ENCODE assay signal across 7 mouse cellular contexts in genomic region chr4:126104261-126105075, GRCm38 (mm10). TPM values are rescaled to one million over a fixed set of nuclear protein-coding genes. Genes with fewer than 3 reads are reported as not detected.
A peak's percentile ranks its signal among the peaks of the same experiment; 100 is the strongest.
DNase-seq lines count a peak whose midpoint lies in the region; ATAC-seq lines count a peak whose summit lies in the region.

No protein-coding gene starts in this region.

- H3K4me1 ChIP-seq in kidney, embryonic 16.5 days (ENCODE audit: insufficient read depth, low read length): peaks cover 53% of the 10 kb centered on the region
- H3K4me1 ChIP-seq in lung, embryonic 15.5 days: peaks cover 45% of the 10 kb centered on the region

- peak overlapping the region; percentile 73 for H3K9ac ChIP-seq in kidney, embryonic 16.5 days (replicated peaks; ENCODE audit: low read length)
- H3K9ac ChIP-seq in lung, embryonic 15.5 days: peak overlapping the region; percentile 75

- no peaks in the 10 kb centered on the region for H3K27me3 ChIP-seq in kidney, embryonic 16.5 days (ENCODE audit: insufficient read depth, low read length)
- no peaks in the 10 kb centered on the region for H3K27me3 ChIP-seq in lung, embryonic 15.5 days

- peak; percentile 21 for ATAC-seq in kidney, embryonic 16.5 days (ENCODE audit: low FRiP score, low TSS enrichment)
- ATAC-seq in lung, embryonic 15.5 days (ENCODE audit: borderline replicate concordance, extremely low read depth, low FRiP score, low TSS enrichment): peak; percentile 7; the same call in 1 of the 2 replicates

- H3K27ac ChIP-seq in kidney, embryonic 16.5 days (ENCODE audit: low read length): peak overlapping the region; percentile 63
- H3K27ac ChIP-seq in lung, embryonic 15.5 days: peak overlapping the region; percentile 77

- WGBS in kidney, embryonic 16.5 days: 1% methylated on average over 34 of the region's 34 CpGs
- WGBS in lung, embryonic 15.5 days: 2% methylated on average over 34 of the region's 34 CpGs

- H3K4me3 ChIP-seq in kidney, embryonic 16.5 days (ENCODE audit: low read length): peak overlapping the region; percentile 67
- H3K4me3 ChIP-seq in lung, embryonic 15.5 days: peak overlapping the region; percentile 89

- no peaks in the 10 kb centered on the region for H3K9me3 ChIP-seq in kidney, embryonic 16.5 days (ENCODE audit: low read length)
- no peaks in the 10 kb centered on the region for H3K9me3 ChIP-seq in lung, embryonic 15.5 days

- peak overlapping the region; percentile 98 for H3K4me2 ChIP-seq in kidney, embryonic 16.5 days (replicated peaks; ENCODE audit: low read depth, low read length)
- H3K4me2 ChIP-seq in lung, embryonic 15.5 days: peak overlapping the region; percentile 93

- DNase-seq in urinary bladder, adult 2 months (ENCODE audit: low spot score): peak; percentile 49
- no peak for DNase-seq in urinary bladder, postnatal 4 days (ENCODE audit: low spot score in 2 of 2)
- peak; percentile 70 for DNase-seq in cerebellum, adult 11 months
- DNase-seq in gastrocnemius, postnatal 25 days: peak; percentile 40
- DNase-seq in spleen, adult 18-20 months: peak; percentile 34 to 35

- no peaks in the 10 kb centered on the region for H3K36me3 ChIP-seq in kidney, embryonic 16.5 days (ENCODE audit: insufficient read depth, low read length)
- H3K36me3 ChIP-seq in lung, embryonic 15.5 days: 0 out of 2 replicates have a peak, but pooled peaks cover 3% of the 10 kb centered on the region

RNA-seq across cellular contexts. Expression of gene Stk40, which starts 0.7 kb away (rescaled TPM):
- 26.3 and 40.8 TPM in 2 replicates for polyA plus RNA-seq in urinary bladder, adult 2 months (2012; rRNA removed)
- 10 to 100 TPM; 70.8 to 75.6 TPM for total RNA-seq in gastrocnemius, postnatal 25 days (2021)
- polyA plus RNA-seq in kidney, embryonic 16.5 days (2015; fragmentation: Nextera tagmentation; extraction: Ambion mirVana): 43.9 and 44.5 TPM in 2 replicates
- polyA plus RNA-seq in lung, embryonic 15.5 days (2015; fragmentation: Nextera tagmentation; extraction: Ambion mirVana): 37.8 and 40.7 TPM in 2 replicates

RNA-seq across cellular contexts. Expression of gene Lsm10, which starts 8.0 kb away (rescaled TPM):
- polyA plus RNA-seq in urinary bladder, adult 2 months (2012; rRNA removed): 48.2 and 49.5 TPM in 2 replicates
- total RNA-seq in gastrocnemius, postnatal 25 days (2021): 1 to 10 TPM; 6.7 to 7.6 TPM
- polyA plus RNA-seq in kidney, embryonic 16.5 days (2015; fragmentation: Nextera tagmentation; extraction: Ambion mirVana): 55.3 and 59.3 TPM in 2 replicates
- 50.3 and 54.1 TPM in 2 replicates for polyA plus RNA-seq in lung, embryonic 15.5 days (2015; fragmentation: Nextera tagmentation; extraction: Ambion mirVana)

RNA-seq across cellular contexts. Expression of gene Eva1b, which starts 43.1 kb away (rescaled TPM):
- polyA plus RNA-seq in urinary bladder, adult 2 months (2012; rRNA removed): 64.1 and 68.0 TPM in 2 replicates
- 1 to 10 TPM; 6.3 to 6.8 TPM for total RNA-seq in gastrocnemius, postnatal 25 days (2021)
- polyA plus RNA-seq in kidney, embryonic 16.5 days (2015; fragmentation: Nextera tagmentation; extraction: Ambion mirVana): 99.9 and 103 TPM in 2 replicates
- 95.9 and 101 TPM in 2 replicates for polyA plus RNA-seq in lung, embryonic 15.5 days (2015; fragmentation: Nextera tagmentation; extraction: Ambion mirVana)

RNA-seq across cellular contexts. Expression of gene Oscp1, which starts 46.1 kb away (rescaled TPM):
- polyA plus RNA-seq in urinary bladder, adult 2 months (2012; rRNA removed): 1.2 and 3.3 TPM in 2 replicates
- 1 to 10 TPM in 1 of 2 experiments, under 1 TPM in 1; 0.72 to 2.2 TPM for total RNA-seq in gastrocnemius, postnatal 25 days (2021)
- polyA plus RNA-seq in kidney, embryonic 16.5 days (2015; fragmentation: Nextera tagmentation; extraction: Ambion mirVana): 19.6 TPM in 2 replicates
- 20.1 and 22.8 TPM in 2 replicates for polyA plus RNA-seq in lung, embryonic 15.5 days (2015; fragmentation: Nextera tagmentation; extraction: Ambion mirVana)

RNA-seq across cellular contexts. Expression of gene Mrps15, which starts 57.7 kb away (rescaled TPM):
- 44.0 and 51.4 TPM in 2 replicates for polyA plus RNA-seq in urinary bladder, adult 2 months (2012; rRNA removed)
- 10 to 100 TPM; 65.8 to 68.8 TPM for total RNA-seq in gastrocnemius, postnatal 25 days (2021)
- polyA plus RNA-seq in kidney, embryonic 16.5 days (2015; fragmentation: Nextera tagmentation; extraction: Ambion mirVana): 130 and 146 TPM in 2 replicates
- polyA plus RNA-seq in lung, embryonic 15.5 days (2015; fragmentation: Nextera tagmentation; extraction: Ambion mirVana): 127 and 130 TPM in 2 replicates

Comparison
In these comparisons a context has a peak if more than half of its experiments do, and no peak if none do; other contexts are left out.
1. DNase-seq: peak in urinary bladder, adult 2 months (single experiment), cerebellum, adult 11 months (single experiment), gastrocnemius, postnatal 25 days (single experiment) and spleen, adult 18-20 months (2 of 2); none in urinary bladder, postnatal 4 days (0 of 2).